Mouse (Mus musculus) liver, postnatal 0 days (tissue): ENCODE measurements at regions not wholly inside any gene's neighbourhood (a gene's known extent, or its start where the extent isn't known, plus 50 kb on each side); places are given as distances from the start of the nearest gene placed in this dataset.

Source experiments
- CTCF ChIP-seq: sonication (generic); IDR thresholded peaks from 2 replicates; pipeline ENCODE4 v1.5.1; 2016; ENCODE audit warnings: antibody characterized with exemption, low read depth
- EP300 ChIP-seq: IDR thresholded peaks from 2 replicates; pipeline ENCODE4 v1.6.1; 2016; ENCODE audit warnings: antibody characterized with exemption, low read depth, mild to moderate bottlenecking

DNA sequence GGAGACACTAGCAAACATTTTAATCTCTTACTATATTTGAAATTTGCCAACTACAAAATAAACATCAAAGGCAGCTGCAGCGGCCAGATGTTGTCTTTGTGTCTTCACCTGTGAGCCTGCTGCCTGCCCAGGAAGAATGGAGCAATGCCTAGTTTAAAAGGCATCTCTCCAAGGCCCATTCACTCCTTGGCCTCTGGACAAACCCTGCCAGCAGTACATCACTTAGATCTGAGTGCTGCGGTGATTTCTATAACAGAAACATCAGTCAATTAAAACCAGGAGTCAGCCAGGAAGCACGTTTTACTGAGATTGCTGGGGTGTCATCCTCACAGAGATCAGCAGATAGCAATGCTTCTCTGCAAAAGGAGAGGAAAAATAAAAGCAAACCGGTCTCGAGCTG lies 437.7 kb downstream of the Cntn6 start:
- TF ChIP-seq CTCF = no peak
- TF ChIP-seq EP300 = no peak
